Mouse (Mus musculus): ENCODE measurements around the gene Cask. TPM values are rescaled to one million over a fixed set of nuclear protein-coding genes. Genes with fewer than 3 reads are reported as not detected.

Gene Cask
- polyA plus RNA-seq, 2 experiments: 1.5 to 1.6 TPM

GRCm38 (mm10) chrX:13652291-13652690, 198.9 kb downstream of the Cask start:
- TF ChIP-seq CTCF (IDR thresholded peaks at IDR 0.05; ENCODE audit: low read depth): no peak
- no peak for TF ChIP-seq EP300 (IDR thresholded peaks at IDR 0.05; ENCODE audit: low read depth)
- peaks cover 0 to 15% of the 10 kb centered on the region in 2 experiments; a peak in 2 of 4 replicates for H3K4me1 ChIP-seq (replicated peaks; ENCODE audit: control insufficient read depth in 2 of 2, insufficient read depth in 2 of 2, low read length in 1 of 2)
- ATAC-seq (ENCODE audit: insufficient read depth) (no peak), DNase-seq (ENCODE audit: low read depth in 3 of 3, low spot score in 3 of 3) (no peak)
- H3K9me3 ChIP-seq (ENCODE audit: control insufficient read depth, low read length): no peaks in the 10 kb centered on the region
- no peak overlapping the region for H3K4me3 ChIP-seq (ENCODE audit: insufficient read depth in 1 of 2, low read depth in 2 of 2, low read length in 2 of 2)
- H3K4me2 ChIP-seq (ENCODE audit: low read depth): no peak overlapping the region
- H3K27ac ChIP-seq: no peak overlapping the region
- no peak overlapping the region for H3K9ac ChIP-seq (replicated peaks)
- H3K27me3 ChIP-seq (ENCODE audit: control insufficient read depth, insufficient read depth, low read length): no peaks in the 10 kb centered on the region
- H3K36me3 ChIP-seq (replicated peaks; ENCODE audit: control insufficient read depth, insufficient read depth, low read depth): no peaks in the 10 kb centered on the region
- WGBS (ENCODE audit: insufficient replicate concordance): 45% methylated on average over 1 of the region's 1 CpGs

GRCm38 (mm10) chrX:13651889-13652288, 199.3 kb downstream of the Cask start:
- H3K4me2 ChIP-seq (ENCODE audit: low read depth): no peak overlapping the region
- DNase-seq (ENCODE audit: low read depth in 3 of 3, low spot score in 3 of 3) (no peak), ATAC-seq (ENCODE audit: insufficient read depth) (no peak)
- no peaks in the 10 kb centered on the region for H3K9me3 ChIP-seq (ENCODE audit: control insufficient read depth, low read length)
- H3K27me3 ChIP-seq (ENCODE audit: control insufficient read depth, insufficient read depth, low read length): no peaks in the 10 kb centered on the region
- H3K27ac ChIP-seq: no peak overlapping the region
- WGBS (ENCODE audit: insufficient replicate concordance): 34% methylated on average over 2 of the region's 2 CpGs
- H3K9ac ChIP-seq (replicated peaks): no peak overlapping the region
- no peaks in the 10 kb centered on the region for H3K36me3 ChIP-seq (replicated peaks; ENCODE audit: control insufficient read depth, insufficient read depth, low read depth)
- peaks cover 0 to 15% of the 10 kb centered on the region in 2 experiments; a peak in 2 of 4 replicates for H3K4me1 ChIP-seq (replicated peaks; ENCODE audit: control insufficient read depth in 2 of 2, insufficient read depth in 2 of 2, low read length in 1 of 2)
- TF ChIP-seq CTCF (IDR thresholded peaks at IDR 0.05; ENCODE audit: low read depth): no peak
- no peak for TF ChIP-seq EP300 (IDR thresholded peaks at IDR 0.05; ENCODE audit: low read depth)
- no peak overlapping the region for H3K4me3 ChIP-seq (ENCODE audit: insufficient read depth in 1 of 2, low read depth in 2 of 2, low read length in 2 of 2)

- H3K9ac ChIP-seq (replicated peaks): no peak overlapping the region
- H3K27me3 ChIP-seq (ENCODE audit: control insufficient read depth, insufficient read depth, low read length): no peaks in the 10 kb centered on the region
- no peaks in the 10 kb centered on the region for H3K36me3 ChIP-seq (replicated peaks; ENCODE audit: control insufficient read depth, insufficient read depth, low read depth)
- no peak for ATAC-seq (ENCODE audit: insufficient read depth)
- DNase-seq (ENCODE audit: low read depth in 3 of 3, low spot score in 3 of 3): no peak
- TF ChIP-seq CTCF (IDR thresholded peaks at IDR 0.05; ENCODE audit: low read depth) (no peak), EP300 (IDR thresholded peaks at IDR 0.05; ENCODE audit: low read depth) (no peak)
- H3K27ac ChIP-seq: no peak overlapping the region
- WGBS (ENCODE audit: insufficient replicate concordance): 22% methylated on average over 2 of the region's 2 CpGs
- no peak overlapping the region for H3K4me2 ChIP-seq (ENCODE audit: low read depth)
- H3K4me3 ChIP-seq (ENCODE audit: insufficient read depth in 1 of 2, low read depth in 2 of 2, low read length in 2 of 2): no peak overlapping the region
- H3K9me3 ChIP-seq (ENCODE audit: control insufficient read depth, low read length): no peaks in the 10 kb centered on the region
- no peaks in the 10 kb centered on the region for H3K4me1 ChIP-seq (replicated peaks; ENCODE audit: control insufficient read depth in 2 of 2, insufficient read depth in 2 of 2, low read length in 1 of 2)
These were observed 212.3 kb downstream of the Cask start for GRCm38 (mm10) chrX:13638894-13639293.

- Histone ChIP-seq H3K4me3 (ENCODE audit: insufficient read depth in 1 of 2, low read depth in 2 of 2, low read length in 2 of 2) (no peak overlapping the region), H3K9ac (replicated peaks) (no peak overlapping the region), H3K27me3 (ENCODE audit: control insufficient read depth, insufficient read depth, low read length) (no peaks in the 10 kb centered on the region), H3K9me3 (ENCODE audit: control insufficient read depth, low read length) (no peaks in the 10 kb centered on the region), H3K27ac (no peak overlapping the region), H3K36me3 (replicated peaks; ENCODE audit: control insufficient read depth, insufficient read depth, low read depth) (no peaks in the 10 kb centered on the region), H3K4me2 (ENCODE audit: low read depth) (no peak overlapping the region), H3K4me1 (replicated peaks; ENCODE audit: control insufficient read depth in 2 of 2, insufficient read depth in 2 of 2, low read length in 1 of 2) (no peaks in the 10 kb centered on the region)
- ATAC-seq (ENCODE audit: insufficient read depth) (no peak), DNase-seq (ENCODE audit: low read depth in 3 of 3, low spot score in 3 of 3) (no peak)
- WGBS (ENCODE audit: insufficient replicate concordance): 39% methylated on average over 1 of the region's 1 CpGs
- TF ChIP-seq CTCF (IDR thresholded peaks at IDR 0.05; ENCODE audit: low read depth) (no peak), EP300 (IDR thresholded peaks at IDR 0.05; ENCODE audit: low read depth) (no peak)
These were observed 214.8 kb downstream of the Cask start for GRCm38 (mm10) chrX:13636398-13636797.

GRCm38 (mm10) chrX:13631599-13632283, 219.4 kb downstream of the Cask start, which contains the start of gene Gpr34:
Gene Gpr34, plus strand, starts transcription at chrX:13632089.
- no peak for ATAC-seq (ENCODE audit: insufficient read depth)
- DNase-seq (ENCODE audit: low read depth in 3 of 3, low spot score in 3 of 3): no peak
- no peak within 1 kb of the TSS for H3K4me2 ChIP-seq (ENCODE audit: low read depth)
- H3K9me3 ChIP-seq (ENCODE audit: control insufficient read depth, low read length): no peaks in the 10 kb centered on the region
- no peak within 1 kb of the TSS for H3K9ac ChIP-seq (replicated peaks)
- no peak within 1 kb of the TSS for H3K4me3 ChIP-seq (ENCODE audit: insufficient read depth in 1 of 2, low read depth in 2 of 2, low read length in 2 of 2)
- TF ChIP-seq EP300 (IDR thresholded peaks at IDR 0.05; ENCODE audit: low read depth) (no peak), CTCF (IDR thresholded peaks at IDR 0.05; ENCODE audit: low read depth) (no peak)
- WGBS (ENCODE audit: insufficient replicate concordance): 24% methylated on average over 5 of the region's 5 CpGs
- H3K36me3 ChIP-seq (replicated peaks; ENCODE audit: control insufficient read depth, insufficient read depth, low read depth): no peaks in the 10 kb centered on the region
- H3K27me3 ChIP-seq (ENCODE audit: control insufficient read depth, insufficient read depth, low read length): no peaks in the 10 kb centered on the region
- no peak within 1 kb of the TSS for H3K27ac ChIP-seq
- no peaks in the 10 kb centered on the region for H3K4me1 ChIP-seq (replicated peaks; ENCODE audit: control insufficient read depth in 2 of 2, insufficient read depth in 2 of 2, low read length in 1 of 2)
